Mouse (Mus musculus) CD4-positive helper T cell, adult 2 months (primary cell): ENCODE measurements around the gene Vmn1r5.
"Not testable (repeated sequence)": the region's sequence is repeated elsewhere in the genome, so short reads cannot be mapped to it uniquely, and the experiment has no call there.

Experiments used
- DNase-seq: peaks from one replicate; pipeline ENCODE4 v3.0.0-alpha.2; 2012; ENCODE audit warnings: low read depth, missing footprints, low spot score

Gene Vmn1r5

GRCm38 (mm10) chr6:56969973-56970372 lies at the start of gene Vmn1r5:
Gene Vmn1r5, plus strand, starts transcription at chr6:56970273.
- no peak for DNase-seq

DNA sequence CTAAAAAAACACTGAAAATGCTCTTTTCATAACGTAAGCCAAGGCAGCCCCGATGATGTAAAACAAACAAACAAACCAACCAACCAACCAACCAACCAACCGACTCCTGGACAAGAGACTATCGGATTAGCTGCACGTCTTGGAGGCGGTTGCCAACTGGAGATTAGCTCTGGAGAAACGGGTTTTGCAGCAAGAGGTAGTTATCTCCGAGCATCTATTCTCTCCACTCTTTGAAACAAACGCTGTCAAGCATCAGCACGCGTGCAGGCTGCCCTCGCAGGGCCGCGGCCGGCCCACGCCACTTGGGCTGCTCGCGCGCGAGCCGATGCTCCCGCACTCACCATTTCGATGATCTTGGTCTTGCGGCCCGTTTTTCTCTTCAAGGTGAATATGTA lies 46.7 kb upstream of the Vmn1r5 start:
- DNase-seq: no peak

- peak; percentile 97 for DNase-seq
Observed at GRCm38 (mm10) chr6:56923726-56924707, 46.1 kb upstream of the Vmn1r5 start, which contains the start of the genes Nt5c3 and Vmn1r4. Gene Nt5c3, minus strand, starts transcription at chr6:56923932. Gene Vmn1r4, plus strand, starts transcription at chr6:56924015.

- DNase-seq: no peak
Observed at GRCm38 (mm10) chr6:56931648-56932415, 38.2 kb upstream of the Vmn1r5 start.

DNA sequence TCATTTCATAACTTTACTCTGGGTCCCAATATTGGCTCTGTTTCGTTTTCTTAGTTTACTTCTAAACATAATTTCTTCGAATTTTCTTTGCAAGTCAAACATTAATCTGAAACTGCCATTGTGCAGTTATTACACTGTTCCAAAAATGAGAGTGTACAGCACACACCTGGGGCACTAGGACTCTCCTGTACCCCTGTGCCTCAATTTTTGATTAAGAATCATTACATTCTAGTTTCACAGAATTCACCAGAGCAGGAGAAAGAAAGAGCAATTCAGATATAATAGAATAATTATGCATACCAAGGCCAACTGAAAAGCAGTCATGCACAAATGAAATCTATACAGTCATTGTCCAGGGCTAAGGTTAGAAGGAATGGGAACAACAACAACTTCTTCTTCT lies 37.6 kb upstream of the Vmn1r5 start:
- DNase-seq: no peak

- no peak for DNase-seq
Observed at GRCm38 (mm10) chr6:56934366-56934765, 35.7 kb upstream of the Vmn1r5 start.

- DNase-seq: no peak
Observed at GRCm38 (mm10) chr6:56956436-56956835, 13.6 kb upstream of the Vmn1r5 start.

GRCm38 (mm10) chr6:56996943-56997342 lies 26.9 kb downstream of the Vmn1r5 start, which contains the start of gene Vmn1r6:
Gene Vmn1r6, plus strand, starts transcription at chr6:56997243.
- no peak for DNase-seq

DNA sequence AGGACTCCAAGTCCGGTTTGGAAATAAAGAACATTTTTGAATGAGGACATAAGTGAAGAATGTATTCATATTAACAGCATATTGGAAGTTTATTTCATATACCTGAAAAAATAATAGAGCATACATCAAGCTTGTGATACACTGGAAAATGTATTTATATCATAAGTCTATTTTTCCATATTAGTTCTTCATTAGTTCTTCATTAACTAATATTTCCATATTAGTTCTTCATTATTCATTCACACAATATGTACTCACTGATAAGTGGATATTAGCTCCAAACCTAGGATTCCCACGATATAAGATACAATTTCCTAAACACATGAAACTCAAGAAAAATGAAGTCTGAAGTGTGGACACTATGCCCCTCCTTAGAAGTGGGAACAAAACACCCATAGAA lies 55.2 kb downstream of the Vmn1r5 start, which contains the start of gene Vmn1r7:
Vmn1r7 (minus strand) TSS at position 101 of the 400 bp plus-strand sequence.
- DNase-seq: not testable (repeated sequence)

DNA sequence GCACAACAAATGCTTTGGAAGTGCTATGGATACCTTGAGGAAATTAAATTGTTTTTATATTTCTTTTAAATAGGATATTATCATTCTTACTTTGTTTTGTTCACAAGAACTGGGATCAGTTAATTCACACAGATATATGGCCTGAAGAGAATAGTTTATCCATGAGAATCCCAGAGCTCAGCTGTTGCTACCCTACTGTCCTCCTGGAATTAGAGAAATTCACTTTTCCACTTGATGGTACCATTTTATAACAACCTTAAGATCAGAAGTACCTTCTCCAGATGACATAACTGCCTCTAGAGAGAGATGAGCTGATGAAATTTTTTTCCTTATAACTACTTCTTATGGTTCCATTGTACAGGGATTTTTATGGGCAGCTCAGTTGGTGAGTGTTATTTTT lies 61.9 kb downstream of the Vmn1r5 start, which contains the start of gene Vmn1r8:
Vmn1r8 (plus strand) TSS at position 301 of the 400 bp plus-strand sequence.
- DNase-seq: no peak

DNA sequence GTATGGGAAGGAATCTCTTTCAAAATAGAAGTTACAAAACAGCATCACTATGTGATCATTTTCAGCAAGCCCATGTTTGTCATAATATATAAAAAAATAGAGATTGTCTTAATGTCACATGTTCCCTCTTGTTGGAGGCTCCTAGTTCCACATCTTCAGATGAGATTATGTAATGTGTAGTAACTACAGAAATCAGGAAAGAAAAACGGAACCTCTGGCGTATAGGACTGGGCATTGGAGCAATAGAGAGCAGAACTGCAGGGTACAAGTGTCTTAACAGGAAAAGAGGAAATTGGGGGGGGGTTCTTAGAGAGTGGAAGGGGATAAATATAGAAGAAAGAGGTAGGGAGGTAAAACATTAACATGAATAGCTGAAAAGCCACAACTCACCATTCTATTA lies 64.6 kb downstream of the Vmn1r5 start:
- DNase-seq: no peak
